Mouse (Mus musculus): ENCODE measurements around the gene Gpr37l1. TPM values are rescaled to one million over a fixed set of nuclear protein-coding genes. Genes with fewer than 3 reads are reported as not detected.
"Not testable (repeated sequence)": the region's sequence is repeated elsewhere in the genome, so short reads cannot be mapped to it uniquely, and the experiment has no call there.

The Gpr37l1 gene
- 100 to 1,000 TPM; 177 to 205 (median 196) TPM for total RNA-seq (2022)

DNA sequence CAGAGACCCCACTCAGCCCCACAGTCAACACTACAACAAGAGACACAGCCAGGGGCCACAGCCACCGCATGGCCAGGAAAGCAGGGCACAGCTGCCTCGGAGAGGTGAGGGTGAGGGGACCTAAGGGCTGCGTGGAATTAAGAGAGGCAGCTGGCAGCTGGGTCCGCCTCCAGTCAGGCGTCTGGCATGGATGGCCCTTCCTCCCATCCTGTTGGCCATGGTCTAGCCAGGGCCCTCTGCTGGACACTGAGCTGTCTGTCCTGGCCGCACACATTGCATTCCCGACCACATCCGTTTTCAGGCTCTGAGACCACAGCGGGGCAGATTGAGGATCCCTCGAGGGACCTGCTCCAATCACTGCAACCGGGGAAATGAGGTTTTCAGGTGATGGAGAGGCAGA, at the start of gene Gpr37l1:
TSS of gene Gpr37l1 (minus strand) at position 247 of the 400 bp plus-strand sequence.
- no peak for DNase-seq (ENCODE audit: low spot score in 2 of 2)

GRCm38 (mm10) chr1:135213772-135214640, 46.5 kb upstream of the Gpr37l1 start:
- no peak for DNase-seq (ENCODE audit: low spot score in 2 of 2)

- DNase-seq (ENCODE audit: low spot score in 2 of 2) = no peak
These were observed 42.9 kb upstream of the Gpr37l1 start for GRCm38 (mm10) chr1:135210421-135210820.

GRCm38 (mm10) chr1:135208716-135209115, 41.2 kb upstream of the Gpr37l1 start:
- DNase-seq (ENCODE audit: low spot score in 2 of 2) = no peak

DNA sequence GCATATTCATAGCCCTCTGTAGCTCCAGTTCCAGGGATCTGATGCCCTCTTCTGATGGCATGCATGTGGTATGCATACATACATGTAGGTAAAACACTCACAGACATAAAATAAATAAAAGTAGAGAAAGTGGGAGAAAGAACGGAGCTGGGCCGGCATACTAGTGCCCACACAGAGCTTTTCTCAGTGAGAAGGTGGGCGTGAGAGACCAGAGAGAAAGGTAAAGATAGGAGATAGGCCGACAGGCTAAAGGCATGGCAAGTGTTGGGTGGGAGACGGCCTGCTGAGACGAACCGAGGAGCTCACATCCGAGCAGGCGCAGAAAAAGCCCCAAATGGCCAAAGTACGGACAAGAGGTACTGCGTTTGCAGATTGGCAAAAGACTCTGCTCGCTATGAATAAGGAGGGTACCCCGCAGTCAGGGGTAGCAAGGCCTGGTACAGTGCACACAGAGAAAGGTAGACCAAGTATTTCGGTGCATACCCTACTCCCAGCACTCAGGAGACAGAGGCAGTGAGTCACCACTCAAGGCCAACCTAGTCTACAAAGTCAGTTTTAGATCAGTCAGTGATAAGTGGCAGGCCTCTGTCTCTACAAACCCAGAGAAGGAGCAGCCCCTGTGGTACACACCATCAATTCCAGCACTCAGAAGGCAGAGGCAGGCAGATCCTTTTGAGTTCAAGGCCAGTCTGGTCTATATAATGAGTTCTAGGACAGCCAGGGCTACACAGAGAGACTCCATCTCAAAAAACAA, 39.3 kb upstream of the Gpr37l1 start:
- no peak for DNase-seq (ENCODE audit: low spot score in 2 of 2)

GRCm38 (mm10) chr1:135205257-135205656, 37.8 kb upstream of the Gpr37l1 start:
- no peak for DNase-seq (ENCODE audit: low spot score in 2 of 2)

- DNase-seq (ENCODE audit: low spot score in 2 of 2) = no peak
These were observed 37.0 kb upstream of the Gpr37l1 start for GRCm38 (mm10) chr1:135204196-135205126.

- DNase-seq (ENCODE audit: low spot score in 2 of 2) = no peak
These were observed 32.9 kb upstream of the Gpr37l1 start for GRCm38 (mm10) chr1:135200400-135200799.

DNA sequence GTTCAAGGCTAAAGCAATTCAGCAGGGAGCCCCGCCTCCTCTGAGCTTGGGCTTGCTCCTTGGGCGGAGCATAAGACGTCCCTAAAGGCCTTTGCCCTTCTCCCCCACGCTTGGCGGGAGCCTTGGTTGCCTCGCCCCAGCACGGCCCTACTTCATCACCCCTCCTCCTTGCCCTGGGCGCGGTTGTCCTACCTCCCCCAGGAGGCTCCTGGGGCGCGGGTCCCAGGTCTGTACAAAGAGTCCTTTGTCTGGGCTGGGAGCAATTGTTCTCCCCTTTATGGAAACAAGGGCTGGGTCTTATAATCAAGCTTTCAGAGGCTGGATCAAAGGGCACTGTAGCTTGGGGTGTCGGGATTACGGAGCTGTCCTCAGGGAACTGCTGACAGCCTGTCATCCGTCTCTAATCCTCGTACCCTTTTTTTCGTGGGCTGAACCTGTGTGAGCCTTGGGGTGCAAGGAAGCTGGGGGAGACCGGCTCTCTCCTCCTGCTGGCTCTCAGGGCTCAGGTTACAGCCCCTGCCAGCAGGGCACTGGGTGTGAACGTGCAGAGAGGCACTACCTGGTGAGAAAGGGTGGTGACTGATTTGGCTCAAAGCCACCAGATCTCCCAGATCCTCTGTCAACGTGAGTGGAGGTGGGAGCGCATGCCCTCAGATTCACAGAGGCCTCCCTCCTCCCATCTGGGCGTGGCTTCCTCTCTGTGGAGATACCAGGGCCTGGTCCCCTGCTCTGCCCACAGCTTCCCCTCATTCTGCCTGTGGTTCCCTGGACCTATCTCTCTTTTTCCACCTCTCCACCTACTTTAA, 31.7 kb upstream of the Gpr37l1 start:
- DNase-seq (ENCODE audit: low spot score in 2 of 2) = no peak

DNA sequence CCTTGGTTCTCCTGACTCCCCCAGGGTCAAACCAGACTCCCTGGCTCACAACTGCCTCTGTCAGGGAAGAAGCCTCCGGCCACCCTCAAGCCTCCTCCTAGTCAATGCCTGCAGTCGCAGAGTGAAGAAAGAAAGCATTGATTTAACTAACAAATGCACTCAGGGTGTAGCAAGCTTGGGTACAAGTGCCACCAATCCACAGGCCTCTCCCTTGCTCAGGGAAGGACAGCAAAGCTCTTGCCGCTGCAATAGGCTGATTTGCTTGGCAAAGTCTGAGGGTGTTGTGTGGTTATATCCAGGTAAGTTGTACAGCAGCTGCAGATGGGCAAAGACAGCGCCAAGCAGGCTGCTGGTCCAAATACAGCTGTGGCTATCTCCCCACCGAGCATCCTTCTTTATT, 30.9 kb upstream of the Gpr37l1 start:
- no peak for DNase-seq (ENCODE audit: low spot score in 2 of 2)

DNA sequence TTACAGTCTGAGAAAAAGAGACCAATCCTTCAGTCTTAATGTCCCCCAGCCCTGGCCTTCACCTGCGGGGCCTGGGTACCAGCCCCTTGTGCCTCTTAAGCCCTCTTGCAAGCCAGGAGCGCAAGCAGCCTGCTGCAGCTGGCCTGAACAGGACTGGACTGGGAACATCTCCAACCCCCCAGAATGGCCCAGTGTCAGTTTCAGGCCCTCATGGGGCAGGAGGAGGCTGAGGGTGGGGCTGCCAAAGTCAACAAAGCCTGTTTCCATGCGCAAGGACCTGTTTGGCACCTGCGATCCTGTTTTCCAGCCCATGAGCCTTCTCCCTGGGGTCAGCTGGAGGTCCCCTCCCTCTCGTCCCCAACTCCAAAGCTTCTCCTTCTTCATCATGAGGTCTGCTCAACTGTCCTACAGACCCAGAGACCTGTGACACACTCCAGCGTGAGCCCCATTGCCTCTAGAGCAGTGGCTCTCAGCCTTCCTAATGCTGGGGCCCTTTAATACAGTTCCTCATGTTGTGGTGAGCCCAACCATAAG, 28.5 kb upstream of the Gpr37l1 start:
- no peak for DNase-seq (ENCODE audit: low spot score in 2 of 2)

GRCm38 (mm10) chr1:135194335-135194734, 26.9 kb upstream of the Gpr37l1 start:
- DNase-seq (ENCODE audit: low spot score in 2 of 2) = not testable (repeated sequence)

GRCm38 (mm10) chr1:135189186-135189585, 21.7 kb upstream of the Gpr37l1 start:
- no peak for DNase-seq (ENCODE audit: low spot score in 2 of 2)

- DNase-seq (ENCODE audit: low spot score in 2 of 2) = no peak
These were observed 20.7 kb upstream of the Gpr37l1 start for GRCm38 (mm10) chr1:135188197-135188596.

DNA sequence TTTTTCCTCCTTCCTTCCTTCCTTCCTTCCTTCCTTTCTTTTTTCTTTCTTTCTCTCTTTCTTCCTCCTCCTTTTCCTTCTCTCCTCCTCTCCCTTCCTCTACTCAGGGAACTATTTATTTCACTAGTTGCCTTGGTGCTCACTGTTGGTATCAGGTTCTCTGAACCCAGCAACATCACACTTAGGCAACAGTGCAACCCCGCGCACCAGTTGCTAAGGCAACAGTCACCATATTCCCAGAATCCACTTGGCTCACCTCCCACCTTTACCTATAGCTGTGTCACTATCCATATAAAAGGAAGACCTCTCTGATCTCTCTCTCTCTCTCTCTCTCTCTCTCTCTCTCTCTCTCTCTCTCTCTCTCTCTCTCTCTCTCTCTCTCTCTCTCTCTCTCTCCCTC, 19.5 kb upstream of the Gpr37l1 start:
- not testable (repeated sequence) for DNase-seq (ENCODE audit: low spot score in 2 of 2)

- DNase-seq (ENCODE audit: low spot score in 2 of 2) = no peak
These were observed 18.9 kb upstream of the Gpr37l1 start for GRCm38 (mm10) chr1:135186427-135186826.

DNA sequence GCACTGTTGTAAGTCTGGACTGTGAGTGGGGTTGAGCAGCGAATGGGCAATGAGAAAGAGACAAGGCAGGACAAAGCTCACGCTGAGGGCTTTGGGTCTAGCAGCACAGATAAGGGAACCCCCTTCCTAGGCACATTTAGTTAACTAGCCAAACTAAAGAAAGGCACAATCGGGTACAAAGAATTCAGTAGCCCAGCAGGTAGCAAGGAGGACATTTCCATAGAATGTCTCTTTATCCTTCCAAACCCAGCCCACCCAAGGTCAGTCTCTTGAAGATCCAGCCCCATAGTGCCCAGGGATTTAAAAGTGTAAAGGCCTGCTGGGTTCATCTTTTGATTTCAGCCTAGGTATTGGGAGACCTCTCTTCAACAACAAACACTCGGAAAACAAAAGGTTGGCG, 18.5 kb upstream of the Gpr37l1 start:
- DNase-seq (ENCODE audit: low spot score in 2 of 2) = no peak

DNA sequence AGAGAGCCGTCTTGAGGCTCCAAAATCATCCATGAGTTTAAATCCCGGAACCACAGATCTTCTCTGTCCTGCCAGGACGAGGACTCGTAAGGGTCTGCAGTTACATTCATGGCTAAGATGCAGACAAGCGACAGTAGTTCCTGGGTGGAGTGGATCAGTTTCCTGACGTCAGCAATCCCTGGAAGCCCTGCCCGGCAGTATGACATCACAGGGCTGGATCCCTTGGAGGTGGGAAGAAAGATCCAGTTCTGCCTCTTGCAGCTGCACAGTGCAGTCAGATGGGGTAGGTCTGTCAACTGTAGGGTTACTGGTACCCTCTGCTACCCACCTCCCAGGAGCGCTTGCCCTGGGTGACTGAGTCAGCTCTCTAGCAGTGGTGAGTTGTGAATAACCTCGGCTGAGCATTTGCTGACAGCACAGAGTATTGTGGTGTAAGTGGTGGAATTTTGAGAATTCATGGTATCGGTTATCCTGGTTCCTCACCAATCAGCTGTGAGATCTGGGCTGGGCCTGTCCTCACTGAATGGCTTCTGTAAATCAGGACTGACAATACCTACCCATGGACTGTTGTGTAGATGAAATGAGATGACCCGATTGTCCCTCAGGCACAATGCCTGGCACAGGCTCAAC, 16.6 kb upstream of the Gpr37l1 start:
- no peak for DNase-seq (ENCODE audit: low spot score in 2 of 2)

DNA sequence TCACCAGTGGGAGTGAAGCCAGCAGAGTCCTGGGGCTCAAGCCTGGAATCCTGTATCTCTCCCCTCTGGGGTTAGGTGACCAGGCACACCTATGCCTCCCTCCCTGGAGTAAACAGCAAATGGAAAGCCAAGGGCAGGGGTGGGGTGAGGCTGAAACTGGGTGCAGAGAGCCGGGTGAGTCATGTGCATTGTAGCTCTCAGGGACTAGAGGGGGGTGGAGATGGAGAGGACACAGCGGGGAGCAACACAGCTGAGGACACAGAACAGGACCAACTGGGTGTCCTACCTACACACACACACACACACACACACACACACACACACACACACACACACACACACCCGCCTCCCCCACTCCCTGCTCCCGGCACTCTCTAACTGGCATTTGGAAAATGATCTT, 16.0 kb upstream of the Gpr37l1 start:
- no peak for DNase-seq (ENCODE audit: low spot score in 2 of 2)

- DNase-seq (ENCODE audit: low spot score in 2 of 2) = no peak
These were observed 15.5 kb upstream of the Gpr37l1 start for GRCm38 (mm10) chr1:135182975-135183374.

All from left cerebral cortex, adult 8-10 months (tissue).